Comparison of ENCODE assay signal across 8 mouse cellular contexts in the genomic region with DNA sequence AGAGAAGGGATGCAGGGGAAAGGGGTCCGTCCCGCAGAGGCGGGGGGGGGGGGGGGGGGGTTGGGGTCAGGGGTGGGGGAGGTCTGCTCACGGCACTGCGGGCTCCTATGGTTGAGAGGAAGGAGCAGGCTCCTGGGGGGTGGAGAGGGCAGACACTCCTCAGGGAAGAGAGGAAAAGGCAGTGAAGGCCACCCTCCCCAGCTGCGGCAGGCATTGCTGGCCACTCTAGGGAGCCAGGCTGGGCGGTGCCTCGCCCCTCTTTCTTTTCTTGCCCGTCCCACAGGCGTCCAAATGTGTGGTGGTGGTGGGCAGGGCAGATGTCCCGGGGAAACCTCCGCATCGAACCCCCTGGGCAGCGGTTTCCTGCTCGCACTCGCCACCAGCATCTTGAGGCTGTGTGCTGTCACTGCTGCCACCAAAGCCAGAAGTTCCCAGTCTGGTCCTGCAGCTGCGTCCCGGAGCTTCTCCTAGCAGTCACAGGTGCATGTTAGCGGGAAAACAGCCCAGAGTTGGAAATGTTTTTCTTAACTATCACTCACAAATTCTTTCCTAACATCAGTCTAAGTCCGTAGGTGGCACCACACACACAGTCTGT.
DNase-seq lines count a peak whose midpoint lies in the region; ATAC-seq and TF ChIP-seq lines count a peak whose summit lies in the region.

No protein-coding gene starts in this region.

- no peaks in the 10 kb centered on the region for H3K9me3 ChIP-seq in intestine, embryonic 14.5 days (ENCODE audit: control insufficient read depth, low read length)
- no peaks in the 10 kb centered on the region for H3K9me3 ChIP-seq in intestine, postnatal 0 days (ENCODE audit: control insufficient read depth)
- no peaks in the 10 kb centered on the region for H3K9me3 ChIP-seq in embryonic facial prominence, embryonic 12.5 days
- no peaks in the 10 kb centered on the region for H3K9me3 ChIP-seq in hindbrain, embryonic 14.5 days (ENCODE audit: control insufficient read depth, low read length)
- no peaks in the 10 kb centered on the region for H3K9me3 ChIP-seq in neural tube, embryonic 11.5 days (ENCODE audit: control insufficient read depth, low read length)

- no peak for DNase-seq in intestine, embryonic 14.5 days (ENCODE audit: low spot score)
- DNase-seq in hindbrain, embryonic 14.5 days (ENCODE audit: low spot score) = no peak
- DNase-seq in neural tube, embryonic 11.5 days (ENCODE audit: low spot score) = no peak
- DNase-seq in urinary bladder, postnatal 4 days (ENCODE audit: low spot score in 2 of 2) = no peak
- no peak for DNase-seq in frontal cortex, postnatal 10 days (ENCODE audit: low spot score in 2 of 2)
- no peak for DNase-seq in lung, adult 2 months

- H3K4me2 ChIP-seq in intestine, embryonic 14.5 days (ENCODE audit: low read length) = peak overlapping the region; percentile 32; the same call in 1 of the 2 replicates
- H3K4me2 ChIP-seq in intestine, postnatal 0 days (replicated peaks; ENCODE audit: low read depth) = no peak overlapping the region
- peak overlapping the region; percentile 54 for H3K4me2 ChIP-seq in embryonic facial prominence, embryonic 12.5 days (replicated peaks)
- H3K4me2 ChIP-seq in hindbrain, embryonic 14.5 days (replicated peaks) = peak overlapping the region; percentile 48
- peak overlapping the region; percentile 31 for H3K4me2 ChIP-seq in neural tube, embryonic 11.5 days (ENCODE audit: low read depth)

- H3K27ac ChIP-seq in intestine, embryonic 14.5 days (ENCODE audit: low read depth) = no peak overlapping the region
- no peak overlapping the region for H3K27ac ChIP-seq in intestine, postnatal 0 days (ENCODE audit: low read depth, low read length)
- H3K27ac ChIP-seq in embryonic facial prominence, embryonic 12.5 days = no peak overlapping the region
- no peak overlapping the region for H3K27ac ChIP-seq in hindbrain, embryonic 14.5 days
- no peak overlapping the region for H3K27ac ChIP-seq in neural tube, embryonic 11.5 days (ENCODE audit: low read depth, low read length)

- no peak for ATAC-seq in intestine, embryonic 14.5 days (replicated peaks; ENCODE audit: low FRiP score, low TSS enrichment, low read depth)
- ATAC-seq in intestine, postnatal 0 days = no peak
- no peak for ATAC-seq in embryonic facial prominence, embryonic 12.5 days (ENCODE audit: insufficient number of reproducible peaks, insufficient read depth, low FRiP score, low TSS enrichment)
- ATAC-seq in hindbrain, embryonic 14.5 days (ENCODE audit: low FRiP score) = peak; percentile 24; the same call in 1 of the 2 replicates
- peak; percentile 23; the same call in 1 of the 2 replicates for ATAC-seq in neural tube, embryonic 11.5 days (ENCODE audit: insufficient read depth, low FRiP score, low TSS enrichment)

- WGBS in intestine, embryonic 14.5 days = 13% methylated on average over 17 of the region's 20 CpGs
- 13% methylated on average over 16 of the region's 20 CpGs for WGBS in intestine, postnatal 0 days
- 7% methylated on average over 17 of the region's 20 CpGs for WGBS in embryonic facial prominence, embryonic 12.5 days
- 9% methylated on average over 19 of the region's 20 CpGs for WGBS in hindbrain, embryonic 14.5 days
- 16% methylated on average over 15 of the region's 20 CpGs for WGBS in neural tube, embryonic 11.5 days
- 10% methylated on average over 15 of the region's 20 CpGs for WGBS in lung, adult 2 months

- no peaks in the 10 kb centered on the region for H3K4me1 ChIP-seq in intestine, embryonic 14.5 days (replicated peaks; ENCODE audit: control insufficient read depth, insufficient read depth, low read length)
- H3K4me1 ChIP-seq in intestine, postnatal 0 days (replicated peaks; ENCODE audit: control insufficient read depth, insufficient read depth, low read length) = no peaks in the 10 kb centered on the region
- peaks cover 5% of the 10 kb centered on the region; the same call in 1 of the 2 replicates for H3K4me1 ChIP-seq in embryonic facial prominence, embryonic 12.5 days
- H3K4me1 ChIP-seq in hindbrain, embryonic 14.5 days (replicated peaks; ENCODE audit: control insufficient read depth, insufficient read depth, low read length) = no peaks in the 10 kb centered on the region
- no peaks in the 10 kb centered on the region for H3K4me1 ChIP-seq in neural tube, embryonic 11.5 days (ENCODE audit: control insufficient read depth, insufficient read depth, low read length)
- no peaks in the 10 kb centered on the region for H3K4me1 ChIP-seq in lung, adult 2 months (ENCODE audit: control insufficient read depth, insufficient read depth, low read length)

- TF ChIP-seq POLR2A in lung, adult 2 months (IDR thresholded peaks at IDR 0.05; ENCODE audit: borderline replicate concordance, extremely low read depth, low read depth, low read length) = no peak

- no peaks in the 10 kb centered on the region for H3K27me3 ChIP-seq in intestine, embryonic 14.5 days (replicated peaks; ENCODE audit: control insufficient read depth, insufficient read depth, low read length)
- H3K27me3 ChIP-seq in intestine, postnatal 0 days (replicated peaks; ENCODE audit: control insufficient read depth, insufficient read depth, low read length) = no peaks in the 10 kb centered on the region
- H3K27me3 ChIP-seq in embryonic facial prominence, embryonic 12.5 days = no peaks in the 10 kb centered on the region
- H3K27me3 ChIP-seq in hindbrain, embryonic 14.5 days (ENCODE audit: control insufficient read depth, insufficient read depth, low read length) = no peaks in the 10 kb centered on the region
- no peaks in the 10 kb centered on the region for H3K27me3 ChIP-seq in neural tube, embryonic 11.5 days (ENCODE audit: control insufficient read depth, insufficient read depth, low read length)

- TF ChIP-seq CTCF in intestine, postnatal 0 days (IDR thresholded peaks at IDR 0.05; ENCODE audit: low read depth) = no peak
- TF ChIP-seq CTCF in lung, adult 2 months (IDR thresholded peaks at IDR 0.05; ENCODE audit: insufficient read depth, low read length) = no peak

- no peaks in the 10 kb centered on the region for H3K36me3 ChIP-seq in intestine, embryonic 14.5 days (ENCODE audit: control insufficient read depth, insufficient read depth, low read length)
- H3K36me3 ChIP-seq in intestine, postnatal 0 days (ENCODE audit: control insufficient read depth, insufficient read depth) = no peaks in the 10 kb centered on the region
- no peaks in the 10 kb centered on the region for H3K36me3 ChIP-seq in embryonic facial prominence, embryonic 12.5 days
- H3K36me3 ChIP-seq in hindbrain, embryonic 14.5 days (replicated peaks; ENCODE audit: control insufficient read depth, insufficient read depth) = no peaks in the 10 kb centered on the region
- H3K36me3 ChIP-seq in neural tube, embryonic 11.5 days (ENCODE audit: control insufficient read depth, insufficient read depth, low read length) = no peaks in the 10 kb centered on the region

- H3K9ac ChIP-seq in intestine, embryonic 14.5 days (ENCODE audit: low read length) = no peak overlapping the region
- H3K9ac ChIP-seq in intestine, postnatal 0 days (ENCODE audit: low read depth, low read length) = no peak overlapping the region
- H3K9ac ChIP-seq in embryonic facial prominence, embryonic 12.5 days = no peak overlapping the region
- 0 out of 2 replicates have a peak overlapping the region, but pooled peaks have one; percentile 25 for H3K9ac ChIP-seq in hindbrain, embryonic 14.5 days
- no peak overlapping the region; the same call in 1 of the 2 replicates for H3K9ac ChIP-seq in neural tube, embryonic 11.5 days (ENCODE audit: low read length)

- no peak overlapping the region for H3K4me3 ChIP-seq in intestine, embryonic 14.5 days (ENCODE audit: low read depth, low read length)
- H3K4me3 ChIP-seq in intestine, postnatal 0 days (ENCODE audit: low read depth, low read length) = no peak overlapping the region
- H3K4me3 ChIP-seq in embryonic facial prominence, embryonic 12.5 days = peak overlapping the region; percentile 17; the same call in 1 of the 2 replicates
- H3K4me3 ChIP-seq in hindbrain, embryonic 14.5 days (replicated peaks; ENCODE audit: low read length) = peak overlapping the region; percentile 13; the same call in 1 of the 2 replicates
- H3K4me3 ChIP-seq in neural tube, embryonic 11.5 days (ENCODE audit: low read depth, low read length) = 0 out of 2 replicates have a peak overlapping the region, but pooled peaks have one; percentile 6
- H3K4me3 ChIP-seq in lung, adult 2 months (replicated peaks; ENCODE audit: extremely low read depth, low read depth, low read length) = no peak overlapping the region

Comparison
In these comparisons a context has a peak if more than half of its experiments do, and no peak if none do; other contexts are left out.
1. ATAC-seq: peak in hindbrain, embryonic 14.5 days (single experiment) and neural tube, embryonic 11.5 days (single experiment); none in intestine, embryonic 14.5 days (single experiment), intestine, postnatal 0 days (single experiment) and embryonic facial prominence, embryonic 12.5 days (single experiment).
2. H3K4me3 ChIP-seq: peak in embryonic facial prominence, embryonic 12.5 days (single experiment), hindbrain, embryonic 14.5 days (single experiment) and neural tube, embryonic 11.5 days (single experiment); none in intestine, embryonic 14.5 days (single experiment), intestine, postnatal 0 days (single experiment) and lung, adult 2 months (single experiment).